Mouse (Mus musculus) heart, postnatal 0 days (tissue): ENCODE data around the gene Men1. TPM values are rescaled to one million over a fixed set of nuclear protein-coding genes. Genes with fewer than 3 reads are reported as not detected.

Experiments used
- ATAC-seq: fragments of 200-750 bp; cut with Nextera tagmentation; 2 replicates; pipeline ENCODE4 v1.8.0; 2017; ENCODE audit warnings: low read depth, moderate number of reproducible peaks, moderate library complexity; ENCODE audit not compliant: insufficient read depth
- DNase-seq: peaks from one replicate; pipeline ENCODE4 v3.0.0-alpha.2; 2016; ENCODE audit warnings: low spot score
- H3K27ac ChIP-seq: fragments of 300-500 bp; sonication (generic); 2 replicates; pipeline ENCODE4 v1.5.1; 2014; ENCODE audit warnings: low read depth, mild to moderate bottlenecking
- H3K27me3 ChIP-seq: fragments of 300-500 bp; sonication (generic); 2 replicates; pipeline ENCODE4 v1.6.1; 2014; ENCODE audit warnings: low read length, mixed read lengths; ENCODE audit not compliant: control insufficient read depth, insufficient read depth
- H3K36me3 ChIP-seq: fragments of 300-500 bp; sonication (generic); replicated peaks from 2 replicates; pipeline ENCODE4 v1.6.1; 2014; ENCODE audit warnings: low read length, mixed read lengths; ENCODE audit not compliant: control insufficient read depth, insufficient read depth
- H3K4me1 ChIP-seq: fragments of 300-500 bp; sonication (generic); 2 replicates; pipeline ENCODE4 v1.6.1; 2014; ENCODE audit warnings: antibody characterized with exemption; ENCODE audit not compliant: control insufficient read depth, insufficient read depth
- H3K4me2 ChIP-seq: fragments of 300-500 bp; sonication (generic); 2 replicates; pipeline ENCODE4 v1.6.1; 2014; ENCODE audit warnings: low read depth, mild to moderate bottlenecking, low read length, moderate library complexity
- H3K4me3 ChIP-seq: fragments of 300-500 bp; sonication (generic); 2 replicates; pipeline ENCODE4 v1.5.1; 2014; ENCODE audit warnings: low read depth, low read length
- H3K9ac ChIP-seq: fragments of 300-500 bp; sonication (generic); replicated peaks from 2 replicates; pipeline ENCODE4 v1.6.1; 2014; ENCODE audit warnings: low read depth, low read length, mixed read lengths
- H3K9me3 ChIP-seq: fragments of 300-500 bp; sonication (generic); replicated peaks from 2 replicates; pipeline ENCODE4 v1.6.1; 2016; ENCODE audit warnings: low read length; ENCODE audit not compliant: control insufficient read depth
- CTCF ChIP-seq: IDR thresholded peaks from 2 replicates; pipeline ENCODE4 v1.5.1; 2016; ENCODE audit warnings: antibody characterized with exemption, control low read depth, low read depth
- EP300 ChIP-seq: IDR thresholded peaks from 2 replicates; pipeline ENCODE4 v1.6.1; 2016; ENCODE audit warnings: antibody characterized with exemption, low read depth
- WGBS: fragments of 180-500 bp; shearing (Covaris S2); extraction: QIAGEN DNeasy Blood & Tissue Kit; methylation state at CpG from one replicate; pipeline ENCODE4 v1.1.7; 2014; 5-methylcytosine and 5-hydroxymethylcytosine counted together
- microRNA-seq: library from miRNA; unstranded; fragments of <30 nt; microRNA quantifications from one replicate; pipeline ENCODE4, GENCODE M21; 2016
- polyA plus RNA-seq: library from polyadenylated mRNA; unstranded; fragments of >200 nt; fragmentation: Nextera tagmentation; extraction: Ambion mirVana; gene quantifications from 2 replicates; pipeline ENCODE4 v1.2.1, GENCODE M21; 2015
- total RNA-seq: library from RNA; depleted of rRNA; stranded (reverse); fragments of >200 nt; gene quantifications from 2 replicates; pipeline ENCODE4 v1.2.3, GENCODE M21; 2014; ENCODE audit warnings: low replicate concordance; rRNA removed

The Men1 gene
- total and polyA plus RNA-seq, 2 experiments from 2014 or later, result 20.3 to 46.5 TPM

DNA sequence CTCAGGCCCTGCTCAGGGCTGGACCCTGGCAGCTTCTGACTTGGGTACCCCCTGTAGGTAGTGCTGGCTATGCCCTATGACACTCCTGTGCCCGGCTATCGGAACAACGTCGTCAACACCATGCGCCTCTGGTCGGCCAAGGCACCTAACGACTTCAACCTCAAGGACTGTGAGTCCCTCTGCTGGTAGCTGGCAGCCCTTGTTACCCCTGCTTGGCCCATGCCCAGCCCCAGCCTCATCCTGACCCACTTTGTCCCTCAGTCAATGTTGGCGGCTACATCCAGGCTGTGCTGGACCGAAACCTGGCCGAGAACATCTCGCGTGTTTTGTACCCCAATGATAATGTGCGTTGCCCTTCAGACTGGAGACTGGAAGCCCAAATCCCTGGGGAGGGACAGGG is 53.2 kb downstream of the Men1 start:
- no peak for DNase-seq
- peaks cover 59% of the 10 kb centered on the region for H3K36me3 ChIP-seq

DNA sequence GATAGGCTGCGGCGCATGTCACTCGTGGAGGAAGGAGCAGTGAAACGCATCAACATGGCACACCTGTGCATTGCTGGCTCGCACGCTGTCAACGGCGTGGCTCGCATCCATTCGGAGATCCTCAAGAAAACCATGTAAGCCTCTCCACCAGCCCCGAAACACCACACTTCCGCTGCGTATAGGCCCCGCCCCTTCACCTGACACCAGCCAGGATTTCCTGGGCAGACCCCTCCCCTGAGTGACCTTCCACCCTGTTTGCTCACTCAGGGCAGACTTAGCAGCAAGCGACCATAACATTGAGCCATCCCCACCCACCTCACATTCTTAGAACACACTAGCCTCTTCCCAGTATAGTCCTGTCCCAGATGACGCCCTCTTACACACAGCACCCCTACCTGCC is 55.0 kb downstream of the Men1 start:
- no peak overlapping the region for H3K27ac ChIP-seq
- H3K9me3 ChIP-seq, result no peaks in the 10 kb centered on the region
- 47% methylated on average over 16 of the region's 16 CpGs for WGBS
- TF ChIP-seq EP300 (no peak), CTCF (no peak)
- peaks cover 74% of the 10 kb centered on the region for H3K36me3 ChIP-seq
- no peak overlapping the region for H3K9ac ChIP-seq
- H3K27me3 ChIP-seq, result no peaks in the 10 kb centered on the region
- ATAC-seq, result no peak
- peaks cover 5% of the 10 kb centered on the region; the same call in 1 of the 2 replicates for H3K4me1 ChIP-seq
- no peak overlapping the region for H3K4me3 ChIP-seq
- no peak for DNase-seq
- H3K4me2 ChIP-seq, result peak overlapping the region; percentile 8; the same call in 1 of the 2 replicates

More for the DNA sequence above, 53.2 kb downstream of the Men1 start:
- no peaks in the 10 kb centered on the region for H3K27me3 ChIP-seq
- 65% methylated on average over 13 of the region's 13 CpGs for WGBS
- H3K27ac ChIP-seq, result no peak overlapping the region
- TF ChIP-seq CTCF, result peak; percentile 44
- no peak for TF ChIP-seq EP300
- no peak overlapping the region for H3K9ac ChIP-seq
- no peak overlapping the region for H3K4me2 ChIP-seq
- peaks cover 17% of the 10 kb centered on the region for H3K4me1 ChIP-seq
- H3K9me3 ChIP-seq, result no peaks in the 10 kb centered on the region
- H3K4me3 ChIP-seq, result no peak overlapping the region
- ATAC-seq, result no peak

DNA sequence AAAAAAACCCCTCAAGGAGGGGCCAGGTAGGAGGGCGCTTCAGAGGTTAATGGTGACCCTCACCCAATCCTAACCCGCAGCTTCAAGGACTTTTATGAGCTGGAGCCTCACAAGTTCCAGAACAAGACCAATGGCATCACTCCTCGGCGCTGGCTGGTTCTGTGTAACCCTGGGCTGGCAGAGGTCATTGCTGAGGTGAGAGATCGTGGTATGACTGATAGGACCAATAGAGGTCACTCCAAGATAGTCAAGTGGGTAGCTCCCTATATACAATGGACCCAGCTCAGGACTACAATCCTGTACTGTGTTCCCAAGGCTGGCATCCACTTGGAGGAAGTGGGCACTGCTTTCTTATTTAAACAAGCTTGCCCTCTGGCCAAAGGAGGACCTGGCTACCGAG is 55.5 kb downstream of the Men1 start:
- no peak for DNase-seq
- Histone ChIP-seq H3K36me3 (peaks cover 74% of the 10 kb centered on the region), H3K4me1 (peaks cover 5% of the 10 kb centered on the region; the same call in 1 of the 2 replicates), H3K4me3 (no peak overlapping the region), H3K4me2 (no peak overlapping the region), H3K27ac (no peak overlapping the region), H3K9me3 (no peaks in the 10 kb centered on the region), H3K9ac (no peak overlapping the region), H3K27me3 (no peaks in the 10 kb centered on the region)
- TF ChIP-seq EP300, result no peak
- TF ChIP-seq CTCF, result no peak
- ATAC-seq, result no peak
- WGBS, result 72% methylated on average over 6 of the region's 6 CpGs

Small RNA genes lying within 50 kb of the gene (microRNA-seq; reads per million reads assigned to microRNA genes)
- gene Mir6989, result not detected

Other genes with a start within 250 kb of the Men1 start
- gene Cdca5, start 250.0 kb upstream of the Men1 start, total RNA-seq, result 2.2 and 6.8 TPM in 2 replicates
- 5.7 and 6.4 TPM in 2 replicates for gene Cdca5, start 250.0 kb upstream of the Men1 start, polyA plus RNA-seq
- gene AC131692.1, start 240.6 kb upstream of the Men1 start, total RNA-seq, result not detected in 2 replicates
- not detected in 2 replicates for gene AC131692.1, start 240.6 kb upstream of the Men1 start, polyA plus RNA-seq
- not detected in 2 replicates for gene Naaladl1, start 229.2 kb upstream of the Men1 start, total RNA-seq
- 0.07 TPM in 1 of 2 replicates, not detected in the other for gene Naaladl1, start 229.2 kb upstream of the Men1 start, polyA plus RNA-seq
- 46.5 and 48.8 TPM in 2 replicates for gene Sac3d1, start 216.3 kb upstream of the Men1 start, total RNA-seq
- 25.1 and 25.8 TPM in 2 replicates for gene Sac3d1, start 216.3 kb upstream of the Men1 start, polyA plus RNA-seq
- 30.5 and 55.7 TPM in 2 replicates for gene Snx15, start 206.7 kb upstream of the Men1 start, total RNA-seq
- 17.5 and 18.5 TPM in 2 replicates for gene Snx15, start 206.7 kb upstream of the Men1 start, polyA plus RNA-seq
- 0.46 TPM in 1 of 2 replicates, not detected in the other for gene Batf2, start 194.0 kb upstream of the Men1 start, total RNA-seq
- 0.16 and 0.18 TPM in 2 replicates for gene Batf2, start 194.0 kb upstream of the Men1 start, polyA plus RNA-seq
- 59.2 and 75.1 TPM in 2 replicates for gene Arl2, start 193.4 kb upstream of the Men1 start, total RNA-seq
- 96.6 and 105 TPM in 2 replicates for gene Arl2, start 193.4 kb upstream of the Men1 start, polyA plus RNA-seq
- not detected in 2 replicates for gene Majin, start 150.6 kb upstream of the Men1 start, total RNA-seq
- not detected in 2 replicates for gene Majin, start 150.6 kb upstream of the Men1 start, polyA plus RNA-seq
- gene Gpha2, start 108.6 kb upstream of the Men1 start, total RNA-seq, result not detected in 2 replicates
- not detected in 2 replicates for gene Gpha2, start 108.6 kb upstream of the Men1 start, polyA plus RNA-seq
- gene Ppp2r5b, start 99.1 kb upstream of the Men1 start, total RNA-seq, result 20.6 and 40.3 TPM in 2 replicates
- gene Ppp2r5b, start 99.1 kb upstream of the Men1 start, polyA plus RNA-seq, result 18.3 and 18.6 TPM in 2 replicates
- 18.9 and 24.5 TPM in 2 replicates for gene Atg2a, start 93.3 kb upstream of the Men1 start, total RNA-seq
- 4.7 and 5.6 TPM in 2 replicates for gene Atg2a, start 93.3 kb upstream of the Men1 start, polyA plus RNA-seq
- gene Ehd1, start 58.3 kb upstream of the Men1 start, total RNA-seq, result 127 and 200 TPM in 2 replicates
- gene Ehd1, start 58.3 kb upstream of the Men1 start, polyA plus RNA-seq, result 56.4 and 60.3 TPM in 2 replicates
- gene Cdc42bpg, start 28.5 kb upstream of the Men1 start, total RNA-seq, result 4.8 and 9.5 TPM in 2 replicates
- gene Cdc42bpg, start 28.5 kb upstream of the Men1 start, polyA plus RNA-seq, result 0.49 and 0.51 TPM in 2 replicates
- gene Map4k2, start 6.2 kb downstream of the Men1 start, total RNA-seq, result 48.4 and 59.1 TPM in 2 replicates
- gene Map4k2, start 6.2 kb downstream of the Men1 start, polyA plus RNA-seq, result 9.6 and 10.1 TPM in 2 replicates
- gene Sf1, start 28.7 kb downstream of the Men1 start, total RNA-seq, result 41.8 and 94.6 TPM in 2 replicates
- gene Sf1, start 28.7 kb downstream of the Men1 start, polyA plus RNA-seq, result 31.8 and 38.3 TPM in 2 replicates
- 451 and 487 TPM in 2 replicates for gene Pygm, start 49.4 kb downstream of the Men1 start, total RNA-seq
- gene Pygm, start 49.4 kb downstream of the Men1 start, polyA plus RNA-seq, result 390 and 400 TPM in 2 replicates
- 25.3 and 55.6 TPM in 2 replicates for gene Rasgrp2, start 64.4 kb downstream of the Men1 start, total RNA-seq
- gene Rasgrp2, start 64.4 kb downstream of the Men1 start, polyA plus RNA-seq, result 46.6 and 55.5 TPM in 2 replicates
- not detected in 2 replicates for gene Nrxn2, start 83.8 kb downstream of the Men1 start, total RNA-seq
- gene Nrxn2, start 83.8 kb downstream of the Men1 start, polyA plus RNA-seq, result 0.67 and 0.68 TPM in 2 replicates
- not detected in 2 replicates for gene Slc22a12, start 208.1 kb downstream of the Men1 start, total RNA-seq
- gene Slc22a12, start 208.1 kb downstream of the Men1 start, polyA plus RNA-seq, result not detected in 2 replicates